Mouse (Mus musculus) granulocyte monocyte progenitor cell, adult 5-6 weeks (primary cell): ENCODE results near the gene Dus2. TPM values are rescaled to one million over a fixed set of nuclear protein-coding genes. Genes with fewer than 3 reads are reported as not detected.
"Not testable (repeated sequence)": the region's sequence is repeated elsewhere in the genome, so short reads cannot be mapped to it uniquely, and the experiment has no call there.

Experiments used
- ATAC-seq: replicated peaks from 2 replicates; pipeline ENCODE4 v1.8.0; 2016; ENCODE audit warnings: mild to moderate bottlenecking, moderate TSS enrichment, inconsistent platforms; ENCODE audit not compliant: poor library complexity, severe bottlenecking
- total RNA-seq, 2 experiments: library from RNA; stranded (forward) in 1 of 2; stranded (reverse) in 1 of 2; fragments of 200-712, 200-1000 nt in 1 of 2; fragments of >200 nt in 1 of 2; fragmentation: Nextera tagmentation in 1 of 2; gene quantifications; 2 replicates each; pipeline ENCODE4 v1.2.3; 2014 to 2017

Dus2 gene
- total RNA-seq, 2 experiments from 2014 or later: 9.6 to 20.1 TPM

DNA sequence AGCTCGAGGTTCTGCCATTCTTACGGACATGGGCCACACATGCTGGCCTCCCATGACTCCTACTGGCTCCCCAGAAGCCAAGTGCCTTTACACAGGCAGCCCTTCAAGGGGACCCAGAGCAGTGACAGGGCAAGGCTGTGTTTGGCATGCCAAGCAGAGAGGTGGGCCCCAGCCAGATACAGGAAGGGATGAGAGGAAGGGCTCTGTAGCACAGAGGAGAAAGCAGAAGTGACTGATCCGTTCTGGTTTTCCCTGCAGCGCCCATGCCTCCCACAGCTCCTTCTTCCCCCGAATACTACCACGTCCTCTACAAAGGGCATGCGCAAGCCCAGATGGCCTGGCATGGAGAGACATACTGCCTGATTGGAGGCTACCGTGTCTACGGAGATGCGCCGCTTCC lies 7.7 kb upstream of the Dus2 start:
- ATAC-seq: peak; percentile 97

DNA sequence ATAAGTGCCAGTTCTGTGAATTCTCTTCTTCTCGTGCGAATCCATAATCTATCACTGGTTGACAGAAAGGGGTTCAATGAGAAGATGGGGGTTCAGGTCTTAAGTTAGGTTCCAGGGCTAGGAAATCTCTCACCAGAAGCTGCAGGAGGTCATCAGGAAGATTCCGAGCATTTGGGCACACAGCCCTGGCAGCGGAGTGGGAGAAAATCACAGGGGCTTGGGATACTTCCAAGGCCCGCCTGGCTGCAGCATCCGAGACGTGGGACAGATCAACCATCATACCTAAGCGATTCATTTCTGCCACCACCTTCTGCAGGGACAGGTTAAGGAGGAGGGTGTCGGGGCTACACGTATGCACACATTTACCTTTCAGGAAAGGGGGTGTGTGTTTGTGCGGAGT lies 2.6 kb upstream of the Dus2 start:
- no peak for ATAC-seq

DNA sequence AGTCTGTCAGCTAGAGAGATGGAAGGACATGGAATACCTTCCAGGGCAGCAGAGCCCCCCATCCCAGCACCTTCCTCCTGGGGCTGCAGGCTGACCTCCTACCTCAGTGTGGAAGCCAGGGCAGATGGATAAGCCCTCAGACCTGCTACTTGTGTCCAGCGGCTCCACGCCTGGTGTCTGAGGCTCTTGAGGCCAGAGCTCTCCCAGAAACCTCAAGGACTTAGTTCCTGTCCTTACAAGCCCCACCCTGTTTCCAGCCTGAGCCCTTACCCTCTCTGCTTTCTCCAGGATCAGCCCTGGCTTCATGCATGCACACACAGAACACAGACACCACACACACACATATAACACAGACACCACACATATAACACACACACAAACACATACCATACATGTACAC lies 409 bp downstream of the Dus2 start:
- ATAC-seq: no peak

DNA sequence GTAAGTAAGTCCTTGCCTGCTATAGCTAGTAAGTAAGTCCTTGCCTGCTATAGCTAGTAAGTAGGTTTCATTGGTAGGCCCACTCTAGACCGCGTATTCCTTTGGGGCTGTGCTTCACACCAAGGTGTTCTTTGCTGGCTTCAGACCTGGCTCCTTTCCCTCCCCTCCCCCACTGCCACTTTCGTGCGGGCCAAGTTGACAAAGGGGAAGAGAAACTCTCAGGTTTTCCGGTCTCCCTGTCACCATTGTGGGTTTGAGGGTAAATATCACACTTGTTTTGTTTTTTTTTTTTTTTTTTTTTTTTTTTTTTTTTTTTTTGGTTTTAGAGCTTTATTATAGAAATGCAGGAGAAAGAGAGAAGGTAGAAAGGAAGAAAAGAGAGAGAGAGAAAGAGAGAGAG lies 1.4 kb downstream of the Dus2 start:
- no peak for ATAC-seq

DNA sequence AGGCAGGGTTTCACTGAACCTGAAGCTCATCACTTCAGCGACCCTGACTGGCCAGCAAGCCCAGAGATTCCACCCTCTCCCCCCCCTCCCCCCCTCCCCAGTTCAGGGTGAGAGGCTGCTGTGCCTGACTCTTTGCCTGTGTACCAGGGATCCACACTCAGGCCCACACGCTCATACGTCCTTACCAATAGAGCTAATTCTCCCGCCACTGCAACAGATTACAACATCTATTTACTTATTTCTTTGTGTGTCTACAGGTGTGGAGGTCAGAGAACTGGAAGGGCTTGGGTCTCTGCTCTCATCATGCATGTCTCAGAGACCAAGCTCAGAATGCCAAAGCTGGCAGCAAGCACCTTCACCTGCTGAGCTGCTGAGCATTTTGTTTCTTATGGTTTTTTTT lies 2.1 kb downstream of the Dus2 start:
- ATAC-seq: no peak

DNA sequence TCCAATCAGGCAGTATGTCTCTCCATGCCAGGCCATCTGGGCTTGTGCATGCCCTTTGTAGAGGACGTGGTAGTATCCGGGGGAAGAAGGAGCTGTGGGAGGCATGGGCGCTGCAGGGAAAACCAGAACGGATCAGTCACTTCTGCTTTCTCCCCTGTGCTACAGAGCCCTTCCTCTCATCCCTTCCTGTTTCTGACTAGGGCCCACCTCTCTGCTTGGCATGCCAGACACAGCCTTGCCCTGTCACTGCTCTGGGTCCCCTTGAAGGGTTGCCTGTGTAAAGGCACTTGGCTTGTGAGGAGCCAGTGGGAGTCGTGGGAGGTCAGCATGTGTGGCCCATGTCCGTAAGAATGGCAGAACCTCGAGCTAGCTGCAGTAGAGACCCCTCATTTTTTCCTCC lies 5.2 kb downstream of the Dus2 start:
- ATAC-seq: peak; percentile 97

DNA sequence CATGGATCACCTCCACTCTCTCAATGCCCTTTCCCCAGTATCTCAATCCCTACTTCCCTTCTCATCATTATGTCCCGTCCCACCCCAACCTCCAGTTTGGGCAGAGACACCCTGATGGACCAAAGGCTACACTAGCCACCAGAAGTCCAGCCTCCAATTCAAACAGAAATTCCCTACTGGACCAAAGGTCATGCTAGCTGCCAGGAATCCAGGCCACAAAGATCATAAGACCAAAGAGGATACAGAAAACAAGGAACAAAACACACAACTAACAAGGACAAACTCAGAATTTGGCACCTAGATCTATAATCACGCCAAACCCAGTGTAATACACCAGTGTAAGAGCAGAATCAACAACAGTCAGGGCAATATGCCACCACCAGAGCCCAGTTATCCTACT lies 7.8 kb downstream of the Dus2 start:
- ATAC-seq: no peak

DNA sequence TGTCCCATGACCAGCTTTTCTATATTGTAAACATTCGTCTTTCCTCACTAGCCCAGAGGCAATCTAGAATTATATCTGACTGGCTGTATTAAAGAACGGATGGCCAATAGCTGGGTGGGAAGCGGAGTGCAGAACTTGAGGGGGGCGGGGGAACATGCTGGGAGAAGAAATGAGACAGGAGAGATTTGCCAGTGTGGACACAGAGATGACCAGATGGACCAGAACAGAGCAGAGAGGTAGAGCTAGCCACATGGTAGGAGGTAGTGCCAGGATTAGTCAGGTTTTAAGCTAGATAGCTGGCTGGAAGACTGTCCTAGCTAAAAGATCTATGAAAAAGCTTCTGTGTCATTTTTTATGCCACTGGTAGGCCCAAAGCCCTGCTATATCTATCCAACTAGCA lies 10.8 kb downstream of the Dus2 start:
- no peak for ATAC-seq

DNA sequence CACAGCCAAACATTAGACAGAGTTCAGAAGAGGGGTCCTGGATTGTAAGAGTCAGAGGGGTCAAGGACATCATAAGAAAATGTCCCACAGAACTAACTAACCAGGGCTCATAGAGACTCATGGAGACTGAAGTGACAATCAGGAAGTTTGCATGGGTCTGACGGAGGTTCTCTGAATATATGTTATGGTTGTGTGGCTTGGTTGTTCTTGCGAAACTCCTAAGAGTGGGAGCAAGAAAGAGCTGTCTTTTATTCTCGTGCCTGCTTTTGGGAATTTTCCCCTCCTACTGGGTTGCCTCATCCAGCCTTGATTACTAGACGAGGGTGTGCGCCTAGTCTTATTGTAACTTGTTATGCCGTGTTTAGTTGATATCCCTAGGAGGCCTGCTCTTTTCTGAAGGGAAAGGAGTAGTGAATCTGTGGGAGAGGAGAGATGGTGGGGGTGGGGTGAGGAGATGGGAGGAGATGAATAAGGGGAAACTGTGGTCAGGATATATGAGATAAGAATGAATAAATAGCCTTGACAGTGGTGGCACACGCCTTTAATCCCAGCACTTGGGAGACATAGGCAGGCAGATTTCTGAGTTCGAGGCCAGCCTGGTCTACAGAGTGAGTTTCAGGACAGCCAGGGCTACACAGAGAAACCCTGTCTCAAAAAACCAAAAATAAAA lies 13.5 kb downstream of the Dus2 start:
- peak; percentile 80 for ATAC-seq

DNA sequence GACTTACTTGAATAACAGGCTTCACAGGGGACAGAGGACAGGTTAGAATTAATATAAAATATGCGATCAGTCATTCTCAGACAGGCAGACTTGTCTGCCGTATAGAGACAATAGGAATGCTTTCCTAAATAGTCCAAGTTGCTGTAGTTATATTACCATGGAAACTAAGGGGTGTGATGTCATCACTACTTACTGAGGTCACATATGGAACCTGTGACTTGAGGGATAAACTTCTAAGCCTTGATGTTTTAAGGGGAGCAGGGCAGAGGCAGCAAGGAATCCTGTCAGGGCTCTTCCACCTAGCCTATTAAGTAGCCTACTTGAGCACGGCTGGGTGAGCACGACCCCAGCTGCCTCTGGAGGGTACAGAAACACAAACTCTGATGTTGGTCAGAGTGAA lies 14.7 kb downstream of the Dus2 start, which contains the start of gene Dpep2nb:
Gene Dpep2nb, minus strand, starts transcription at position 101 of the 400 bp plus-strand sequence.
- no peak for ATAC-seq

DNA sequence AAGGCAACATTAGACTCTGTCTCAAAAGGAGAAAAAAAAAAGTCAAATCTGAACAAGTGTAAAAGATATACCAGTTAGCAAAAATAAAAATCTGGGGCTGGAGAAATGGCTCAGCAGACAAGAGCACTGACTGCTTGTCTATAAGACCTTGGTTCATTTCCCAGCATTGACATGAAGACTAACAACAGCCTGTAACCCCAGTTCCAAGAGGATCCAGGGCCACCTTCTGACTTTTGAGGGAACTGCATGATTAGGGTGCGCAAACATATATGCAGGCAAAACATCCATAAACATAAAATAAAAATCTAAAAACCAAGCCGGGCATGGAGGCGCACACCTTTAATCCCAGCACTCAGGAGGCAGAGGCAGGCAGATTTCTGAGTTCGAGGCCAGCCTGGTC lies 15.3 kb downstream of the Dus2 start:
- no peak for ATAC-seq

DNA sequence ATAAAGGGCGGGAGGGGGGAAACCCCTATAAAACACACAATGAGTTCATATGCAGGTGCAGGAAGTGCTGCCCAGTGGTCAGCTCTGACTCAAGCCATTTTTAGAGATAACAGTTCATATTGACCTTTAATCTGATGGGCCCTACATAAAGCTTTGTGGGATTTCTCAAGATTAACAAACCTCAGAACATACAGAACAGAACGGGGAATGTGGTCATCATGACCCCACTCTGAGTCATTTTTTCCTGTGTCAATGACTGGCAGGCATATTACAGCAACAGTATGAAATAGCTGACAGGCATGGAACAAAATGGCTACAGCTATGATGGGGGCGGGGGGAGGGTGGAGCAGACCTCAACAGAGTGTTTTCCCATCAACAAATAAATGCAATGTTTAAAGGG lies 16.0 kb downstream of the Dus2 start:
- ATAC-seq: peak; percentile 50

DNA sequence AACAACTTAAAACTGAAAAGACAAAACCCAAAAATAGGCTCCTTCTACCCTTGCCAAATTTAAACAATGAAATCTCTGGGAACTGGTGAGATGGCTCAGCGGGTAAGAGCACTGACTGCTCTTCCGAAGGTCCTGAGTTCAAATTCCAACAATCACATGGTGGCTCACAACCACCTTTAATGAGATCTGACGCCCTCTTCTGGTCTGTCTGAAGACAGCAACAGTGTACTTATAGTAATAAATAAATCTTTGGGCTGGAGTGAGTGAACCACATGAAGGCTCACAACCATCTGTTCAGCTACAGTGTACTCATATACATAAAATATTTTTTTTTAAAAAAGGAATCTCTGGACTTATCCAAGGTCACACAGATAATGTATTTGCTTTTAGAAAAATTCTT lies 16.8 kb downstream of the Dus2 start:
- not testable (repeated sequence) for ATAC-seq

DNA sequence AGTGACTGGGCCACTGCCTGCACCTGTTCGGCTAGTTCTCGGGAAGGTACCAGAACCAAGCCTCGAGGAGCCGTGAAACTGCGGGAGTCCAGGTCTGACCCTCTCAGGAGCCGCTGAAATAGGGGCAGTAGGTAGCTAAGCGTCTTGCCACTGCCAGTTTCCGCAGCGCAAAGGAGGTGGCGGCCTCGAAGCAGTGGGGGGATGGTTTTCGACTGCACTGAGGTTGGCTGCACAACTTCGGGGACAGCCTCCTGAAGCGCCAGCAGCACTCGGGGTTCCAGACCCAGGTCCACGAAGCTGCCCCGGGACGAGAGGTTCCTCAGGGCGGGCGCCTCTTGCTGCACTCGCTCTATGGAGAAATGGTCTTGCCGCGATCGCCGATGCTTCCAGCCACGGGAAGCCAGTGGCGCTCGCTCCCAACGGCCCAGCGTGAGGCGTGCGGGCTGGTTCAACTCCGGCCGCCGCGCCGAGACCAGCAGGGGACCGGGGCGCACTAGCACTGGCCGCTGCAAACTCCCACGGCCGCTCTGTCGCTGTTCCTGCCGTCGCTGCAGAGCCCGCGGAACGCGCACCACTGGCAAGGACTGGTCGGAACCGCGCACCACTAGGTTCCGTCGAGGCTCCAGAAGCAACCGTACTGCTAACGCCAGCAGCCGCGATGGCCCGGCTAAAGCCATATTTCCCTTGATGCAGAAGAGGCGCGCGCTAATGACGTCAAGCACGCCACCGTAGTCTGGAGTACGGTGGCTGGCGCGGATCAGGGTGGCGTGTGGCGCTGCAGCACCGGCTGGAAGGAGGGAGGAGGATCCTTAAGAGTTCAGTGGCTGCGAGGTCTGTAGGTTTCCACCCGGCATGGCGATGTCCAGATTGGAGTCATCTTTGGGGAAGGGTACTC lies 19.9 kb downstream of the Dus2 start:
- ATAC-seq: peak; percentile 93

DNA sequence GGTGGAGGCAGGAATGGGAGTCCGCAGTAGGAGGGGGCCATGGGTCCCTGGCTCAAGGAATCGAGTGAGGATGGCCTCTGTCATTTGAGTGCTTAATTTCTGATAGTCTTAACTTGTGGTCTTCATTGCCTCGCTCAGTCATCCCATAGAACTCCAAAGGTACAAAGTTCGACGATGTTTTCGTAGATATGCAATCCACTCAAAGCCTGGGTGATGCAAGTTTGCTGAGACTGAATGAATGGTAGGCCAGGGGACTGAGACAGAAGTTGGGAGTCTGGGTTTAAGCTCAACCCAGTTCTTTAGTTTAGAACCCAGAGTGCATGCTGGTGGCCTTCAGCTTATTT lies 20.5 kb downstream of the Dus2 start, which contains the start of gene Ddx28:
Gene Ddx28, minus strand, starts transcription at position 240 of the 344 bp plus-strand sequence.
- ATAC-seq: no peak

DNA sequence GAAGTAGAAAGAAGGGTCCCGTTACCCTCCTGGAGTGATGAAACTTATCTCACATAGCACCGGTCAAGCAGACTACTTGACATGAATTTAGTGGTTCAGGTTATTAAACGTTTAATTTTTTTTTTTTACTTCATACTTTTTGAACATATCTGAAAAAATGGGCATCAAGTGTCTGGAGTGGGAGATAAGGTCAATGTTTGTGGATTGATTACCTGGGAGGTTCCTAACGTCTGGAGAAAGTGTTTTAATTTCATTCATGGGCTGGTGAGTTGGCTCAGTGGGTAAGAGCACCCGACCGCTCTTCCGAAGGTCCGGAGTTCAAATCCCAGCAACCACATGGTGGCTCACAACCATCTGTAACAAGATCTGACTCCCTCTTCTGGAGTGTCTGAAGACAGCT lies 21.1 kb downstream of the Dus2 start:
- not testable (repeated sequence) for ATAC-seq

DNA sequence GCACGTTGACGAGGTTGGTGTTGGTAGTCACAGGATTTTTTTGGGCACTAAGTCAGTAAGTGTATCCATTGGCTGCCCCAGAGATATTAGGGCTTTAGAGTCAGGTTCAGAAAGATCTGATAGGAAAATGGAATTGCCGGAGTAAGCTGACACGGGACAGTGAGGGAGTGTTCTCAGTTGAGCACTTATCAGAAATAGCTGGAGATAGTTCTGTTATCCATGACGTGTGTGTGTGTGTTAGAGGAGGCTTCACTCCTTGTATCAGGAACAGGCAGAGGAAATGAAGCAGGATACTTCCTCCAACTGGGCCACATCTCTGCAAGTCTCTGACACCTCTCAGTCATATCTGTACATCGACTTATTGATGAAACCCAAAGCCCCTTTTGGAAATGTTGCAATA lies 25.1 kb downstream of the Dus2 start:
- ATAC-seq: no peak

DNA sequence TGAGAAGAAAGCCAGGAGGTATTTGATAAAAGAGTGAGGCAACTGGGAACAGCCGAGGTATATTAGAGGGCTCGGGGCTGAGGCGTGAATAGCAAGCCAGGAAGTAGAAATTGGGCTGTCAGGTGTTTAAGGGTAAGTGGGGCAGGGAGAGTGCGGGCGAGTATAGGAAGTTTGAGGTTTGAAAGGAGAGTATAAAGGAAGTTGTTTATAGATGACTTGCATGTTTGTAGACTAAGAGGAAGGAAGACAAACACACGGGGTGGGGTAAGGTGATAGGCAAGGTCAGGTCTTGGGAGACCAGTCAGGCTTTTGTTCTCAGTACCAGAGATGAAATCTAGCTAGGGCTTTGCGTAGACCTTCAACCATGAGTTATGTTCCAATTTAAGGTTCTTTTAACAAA lies 26.0 kb downstream of the Dus2 start:
- peak; percentile 91 for ATAC-seq

DNA sequence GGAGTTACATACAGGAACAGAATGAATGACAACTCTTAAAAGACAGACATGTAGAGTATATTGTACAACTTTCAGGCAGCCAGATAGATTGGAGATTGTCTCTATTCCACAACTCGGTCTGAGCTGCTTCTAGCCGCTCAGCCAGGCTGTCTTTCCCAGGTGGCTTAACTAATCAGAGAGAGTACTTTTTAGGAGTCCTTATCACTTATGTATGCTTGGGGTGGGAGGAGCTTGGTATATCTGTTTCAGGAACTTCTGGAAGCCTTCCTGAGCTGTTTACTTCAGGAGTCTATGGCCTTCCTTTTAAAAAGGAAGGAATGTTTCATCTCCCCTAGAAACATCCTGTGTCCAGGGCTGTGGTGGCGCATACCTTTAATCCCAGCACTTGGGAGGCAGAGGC lies 26.9 kb downstream of the Dus2 start:
- ATAC-seq: no peak

DNA sequence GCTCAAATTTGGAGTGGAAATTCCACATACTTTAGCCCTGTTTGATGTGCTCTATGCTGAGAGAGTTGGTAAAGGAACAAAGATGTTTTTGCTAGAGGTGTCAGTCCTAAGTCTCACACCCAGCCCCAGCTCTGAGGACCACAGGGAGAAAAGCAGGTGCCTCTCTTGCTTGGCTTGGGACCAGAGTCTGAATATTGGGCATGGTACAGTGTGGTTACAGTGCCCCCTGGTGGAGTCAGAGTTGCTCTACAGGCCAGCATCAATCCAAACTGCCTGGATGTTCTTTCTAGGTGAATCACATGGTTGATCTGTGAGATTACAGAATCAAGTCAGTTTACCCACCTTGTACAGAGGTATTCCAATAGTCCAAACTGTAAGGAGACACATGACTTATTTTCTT lies 31.3 kb downstream of the Dus2 start:
- peak; percentile 94 for ATAC-seq

DNA sequence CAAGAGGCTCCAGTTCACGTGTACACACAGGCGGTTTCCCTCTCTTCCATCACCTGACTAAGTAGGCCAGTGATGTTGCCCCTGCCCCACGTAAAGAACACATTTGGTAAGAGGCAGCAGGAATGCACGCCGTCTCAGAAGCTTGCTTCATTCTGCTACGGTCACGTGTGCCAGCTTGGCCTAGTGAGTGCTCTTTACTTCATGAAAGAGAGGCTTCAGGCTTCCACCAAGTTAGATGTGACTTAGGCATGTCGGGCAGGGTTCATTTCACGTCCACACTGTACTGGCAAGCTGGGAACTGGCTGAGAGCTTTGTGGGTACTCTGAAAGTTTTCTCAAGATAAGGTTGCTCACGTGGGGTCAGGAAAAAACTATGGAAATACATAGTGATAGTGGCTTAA lies 47.6 kb downstream of the Dus2 start:
- ATAC-seq: peak; percentile 21

DNA sequence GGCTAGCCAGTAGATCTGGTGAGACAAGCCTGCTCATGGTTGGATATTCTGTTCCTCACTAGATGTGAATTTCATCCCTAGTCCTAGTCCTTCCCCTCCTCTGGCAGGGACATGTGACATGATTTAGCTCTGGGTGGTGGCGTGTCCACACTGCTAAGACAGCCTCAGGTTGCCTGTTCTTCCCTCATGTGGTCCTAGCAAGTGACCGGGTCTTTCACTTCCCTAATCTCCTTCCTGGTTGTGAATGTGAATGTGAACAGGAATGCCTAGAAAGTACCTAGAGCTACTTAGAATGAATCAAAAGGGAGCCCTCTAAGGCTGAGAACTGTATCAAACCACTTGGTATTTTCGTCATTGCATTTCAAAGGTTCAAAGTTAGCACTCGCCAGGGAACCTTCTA lies 48.5 kb downstream of the Dus2 start:
- peak; percentile 95 for ATAC-seq
